Mouse (Mus musculus): ENCODE data around the gene Hcn3.

DNA sequence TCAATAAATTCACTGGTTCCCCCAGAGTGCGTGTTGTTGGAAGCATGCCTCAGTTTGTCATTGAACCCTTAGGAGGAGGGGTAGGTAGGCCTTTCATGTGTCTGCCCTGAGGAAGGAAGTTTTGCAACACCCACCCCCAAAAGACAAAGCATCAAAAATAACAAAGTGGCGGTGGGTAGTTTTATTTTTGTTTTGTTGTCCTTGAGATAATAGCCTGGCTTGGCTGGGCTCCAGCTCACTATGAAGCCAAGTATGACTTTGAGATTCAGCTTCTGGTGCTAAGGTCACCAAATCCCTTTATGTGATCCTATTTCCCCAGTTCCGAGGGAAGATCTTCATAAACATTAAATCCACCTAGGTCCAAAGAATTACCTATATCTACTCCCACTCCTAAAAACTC lies 35.8 kb downstream of the Hcn3 start:
- TF ChIP-seq CTCF (IDR thresholded peaks at IDR 0.05; ENCODE audit: low read depth, low read length) (no peak), POLR2A (IDR thresholded peaks at IDR 0.05; ENCODE audit: borderline replicate concordance, low read depth, low read length) (no peak)
